Comparison of ENCODE assay signal across 15 mouse cellular contexts in the genomic region with DNA sequence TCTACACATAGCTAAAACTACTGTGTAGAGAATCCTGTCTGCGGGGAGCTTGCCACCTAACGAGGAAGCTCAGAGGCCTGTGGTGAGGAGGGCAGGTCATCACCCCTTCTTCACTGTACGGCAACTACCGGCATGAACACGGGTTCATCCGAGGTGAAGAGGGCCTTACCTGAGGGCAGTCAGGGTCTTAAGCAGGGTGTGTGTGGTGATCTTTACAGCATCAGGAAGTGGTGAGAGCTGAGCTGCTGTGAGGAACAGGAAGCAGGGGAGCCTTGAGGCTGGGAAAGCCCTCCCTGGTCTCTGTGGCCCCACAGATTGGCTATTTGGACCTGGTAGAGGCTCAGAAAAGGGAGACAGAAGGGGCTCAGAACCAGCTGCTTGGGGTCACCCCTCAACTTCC. TPM values are rescaled to one million over a fixed set of nuclear protein-coding genes. Genes with fewer than 3 reads are reported as not detected.
A peak's percentile ranks its signal among the peaks of the same experiment; 100 is the strongest.
DNase-seq lines count a peak whose midpoint lies in the region; ATAC-seq and TF ChIP-seq lines count a peak whose summit lies in the region.
"Had no signal": no experiment of that assay in that cellular context is flagged by ENCODE, and none has a peak within 500 bp of the region (broad histone marks: within the 10 kb centered on the region; RNA-seq: fewer than 3 reads in every experiment).

No protein-coding gene starts in this region.

- no peak for TF ChIP-seq CTCF in heart, adult 2 months (IDR thresholded peaks at IDR 0.05)

- no peak for TF ChIP-seq POLR2A in heart, adult 2 months (IDR thresholded peaks at IDR 0.05; ENCODE audit: insufficient read depth, low read depth, low read length)

- peak; percentile 73 for ATAC-seq in granulocyte monocyte progenitor cell, adult 5-6 weeks (replicated peaks; ENCODE audit: poor library complexity, severe bottlenecking)

- no peaks in the 10 kb centered on the region for H3K79me2 ChIP-seq in heart, adult 2 months (replicated peaks; ENCODE audit: control insufficient read depth, insufficient read depth, low read length)

- DNase-seq in spleen, postnatal 36 days (ENCODE audit: low spot score in 2 of 2): peak; percentile 38 to 51
- no peak for DNase-seq in spleen, adult 18-20 months
- peak; percentile 76 for DNase-seq in naive thymus-derived CD4-positive, alpha-beta T cell, adult 2 months (ENCODE audit: low read depth)
- DNase-seq in thymus, postnatal 4 days: peak; percentile 65
- DNase-seq in layer of hippocampus, postnatal 36 days: no peak
- DNase-seq in heart, adult 2 months: no peak
- no peak for DNase-seq in embryo, embryonic 11 days
- DNase-seq: adrenal gland, adult 2 months; cerebellum, adult 11 months; heart, adult 11 months had no signal

- H3K27me3 ChIP-seq in heart, adult 2 months (ENCODE audit: control insufficient read depth, insufficient read depth, low read length): no peaks in the 10 kb centered on the region
- H3K27me3 ChIP-seq: forebrain, embryonic 12.5 days; hindbrain, embryonic 12.5 days had no signal

- no peak overlapping the region for H3K27ac ChIP-seq in heart, adult 2 months
- H3K27ac ChIP-seq: embryonic facial prominence, embryonic 10.5 days; forebrain, embryonic 12.5 days; hindbrain, embryonic 12.5 days; kidney, postnatal 0 days had no signal

- intact Hi-C loops in heart, adult 2 months (cut with DNase I): no loop called here

- H3K36me3 ChIP-seq in heart, adult 2 months (ENCODE audit: control insufficient read depth, insufficient read depth, low read length): no peaks in the 10 kb centered on the region
- H3K36me3 ChIP-seq: embryonic facial prominence, embryonic 10.5 days; forebrain, embryonic 12.5 days; hindbrain, embryonic 12.5 days had no signal

- H3K4me1 ChIP-seq in heart, adult 2 months (ENCODE audit: control insufficient read depth, insufficient read depth, low read length): no peaks in the 10 kb centered on the region
- H3K4me1 ChIP-seq: embryonic facial prominence, embryonic 10.5 days; forebrain, embryonic 12.5 days; hindbrain, embryonic 12.5 days had no signal

- H3K4me3 ChIP-seq in heart, adult 2 months: no peak overlapping the region
- H3K4me3 ChIP-seq: embryonic facial prominence, embryonic 10.5 days; forebrain, embryonic 12.5 days; hindbrain, embryonic 12.5 days had no signal

- TF ChIP-seq EP300 in heart, adult 2 months (IDR thresholded peaks at IDR 0.05; ENCODE audit: insufficient read depth, low read depth, low read length): no peak

- no peak overlapping the region for H3K9ac ChIP-seq in heart, adult 2 months (ENCODE audit: low read depth, low read length)
- H3K9ac ChIP-seq: forebrain, embryonic 12.5 days; hindbrain, embryonic 12.5 days had no signal

- WGBS in heart, adult 2 months: 72% methylated on average over 6 of the region's 6 CpGs

RNA-seq across cellular contexts. Expression of gene Asprv1, which starts 20.5 kb away (rescaled TPM):
- not detected in 2 replicates for total RNA-seq in granulocyte monocyte progenitor cell, adult 5-6 weeks (2014; fragmentation: Nextera tagmentation)
- 0.98 TPM in 1 of 2 replicates, not detected in the other for total RNA-seq in granulocyte monocyte progenitor cell, adult 5-6 weeks (2017)
- 1 to 10 TPM in 1 of 2 experiments, under 1 TPM in 1; 0.88 to 1.7 TPM for total RNA-seq in layer of hippocampus, postnatal 36 days (2021)
- total RNA-seq in heart, adult 2 months (2021): under 1 TPM in 1 of 2 experiments, not detected in 1; 0.31 TPM
- 0.09 and 0.21 TPM in 2 replicates for polyA plus RNA-seq in heart, adult 2 months (2012; rRNA removed)
- total RNA-seq: adrenal gland, adult 2 months had no signal

Comparison
In these comparisons a context has a peak if more than half of its experiments do, and no peak if none do; other contexts are left out.
1. DNase-seq: peak in spleen, postnatal 36 days (2 of 2), naive thymus-derived CD4-positive, alpha-beta T cell, adult 2 months (single experiment) and thymus, postnatal 4 days (single experiment); none in spleen, adult 18-20 months (0 of 2), layer of hippocampus, postnatal 36 days (0 of 2), heart, adult 2 months (0 of 2) and embryo, embryonic 11 days (single experiment).